Mouse (Mus musculus) urinary bladder, postnatal 0 days (tissue): ENCODE measurements around the gene Ninj1. TPM values are rescaled to one million over a fixed set of nuclear protein-coding genes. Genes with fewer than 3 reads are reported as not detected.

Experiments
- polyA plus RNA-seq: library from polyadenylated mRNA; unstranded; fragments of >200 nt; fragmentation: Nextera tagmentation; extraction: Ambion mirVana; gene quantifications from 2 replicates; pipeline ENCODE4 v1.2.1, GENCODE M21; 2015

The Ninj1 gene
- 65.9 and 82.7 TPM in 2 replicates for polyA plus RNA-seq

GRCm38 (mm10) chr13:49187288-49188218 lies at the start of gene Ninj1:
Gene Ninj1, plus strand, starts transcription at chr13:49187485.

GRCm38 (mm10) chr13:49147858-49148226 lies 39.4 kb upstream of the Ninj1 start, which contains the start of gene Wnk2:
Gene Wnk2, minus strand, starts transcription at chr13:49148014.

GRCm38 (mm10) chr13:49215504-49216219 lies 28.4 kb downstream of the Ninj1 start, which contains the start of gene Card19:
Gene Card19, minus strand, starts transcription at chr13:49216037.

Other genes with a start within 250 kb of the Ninj1 start
- 17.7 and 18.8 TPM in 2 replicates for gene Fam120a, start 219.5 kb upstream of the Ninj1 start, polyA plus RNA-seq
- 3.7 and 3.9 TPM in 2 replicates for gene Wnk2, start 39.5 kb upstream of the Ninj1 start, polyA plus RNA-seq
- gene Card19, start 28.6 kb downstream of the Ninj1 start, polyA plus RNA-seq, result 112 and 115 TPM in 2 replicates
- gene Susd3, start 61.2 kb downstream of the Ninj1 start, polyA plus RNA-seq, result 2.1 and 3.1 TPM in 2 replicates
- 2.7 and 2.9 TPM in 2 replicates for gene Fgd3, start 132.8 kb downstream of the Ninj1 start, polyA plus RNA-seq
- gene Bicd2, start 154.1 kb downstream of the Ninj1 start, polyA plus RNA-seq, result 33.4 and 39.9 TPM in 2 replicates
- 9.0 and 9.4 TPM in 2 replicates for gene Ippk, start 233.8 kb downstream of the Ninj1 start, polyA plus RNA-seq